Mouse (Mus musculus): Measurements from ENCODE around the gene Dad1. TPM values are rescaled to one million over a fixed set of nuclear protein-coding genes. Genes with fewer than 3 reads are reported as not detected.
"Not testable (repeated sequence)": the region's sequence is repeated elsewhere in the genome, so short reads cannot be mapped to it uniquely, and the experiment has no call there.

Gene Dad1
- polyA plus RNA-seq, 1 experiment from 2014 or later, result 344 TPM

DNA sequence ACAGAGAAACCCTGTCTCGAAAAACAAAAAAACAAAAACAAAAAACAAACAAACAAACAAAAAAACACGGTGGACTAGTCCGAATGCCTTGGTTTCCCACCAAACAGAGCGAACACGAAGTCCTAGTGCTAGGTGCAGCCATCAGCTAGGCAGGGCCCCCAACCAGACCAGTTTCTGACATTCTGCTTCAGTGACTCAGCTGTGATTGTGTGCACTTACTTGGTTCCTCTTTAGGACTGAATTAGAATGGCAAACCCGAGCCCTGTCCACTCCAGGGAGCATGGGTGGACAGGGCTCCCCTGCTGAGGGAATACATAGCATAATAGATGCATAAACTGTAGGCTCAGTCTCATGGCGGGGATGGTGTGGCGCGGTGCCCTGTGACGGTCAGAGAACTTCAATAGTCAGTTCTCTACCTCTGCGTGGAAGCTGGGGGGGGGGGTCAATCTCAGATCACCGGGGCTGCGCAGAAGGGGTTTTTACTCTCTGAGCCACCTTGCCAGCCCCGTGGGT is 23.2 kb downstream of the Dad1 start:
- Histone ChIP-seq H3K9ac (ENCODE audit: low read depth, low read length) (no peak overlapping the region), H3K36me3 (ENCODE audit: control insufficient read depth, insufficient read depth, low read length) (no peaks in the 10 kb centered on the region), H3K4me2 (ENCODE audit: low read length) (no peak overlapping the region), H3K4me1 (ENCODE audit: control insufficient read depth, insufficient read depth, low read length) (peaks cover 16% of the 10 kb centered on the region), H3K4me3 (ENCODE audit: low read depth, low read length) (no peak overlapping the region), H3K27me3 (ENCODE audit: control insufficient read depth, insufficient read depth, low read depth, low read length) (no peaks in the 10 kb centered on the region), H3K27ac (ENCODE audit: low read length) (no peak overlapping the region), H3K9me3 (replicated peaks; ENCODE audit: control insufficient read depth, low read length, poor library complexity, severe bottlenecking) (no peaks in the 10 kb centered on the region)
- ATAC-seq, result no peak
- 81% methylated on average over 14 of the region's 14 CpGs for WGBS

DNA sequence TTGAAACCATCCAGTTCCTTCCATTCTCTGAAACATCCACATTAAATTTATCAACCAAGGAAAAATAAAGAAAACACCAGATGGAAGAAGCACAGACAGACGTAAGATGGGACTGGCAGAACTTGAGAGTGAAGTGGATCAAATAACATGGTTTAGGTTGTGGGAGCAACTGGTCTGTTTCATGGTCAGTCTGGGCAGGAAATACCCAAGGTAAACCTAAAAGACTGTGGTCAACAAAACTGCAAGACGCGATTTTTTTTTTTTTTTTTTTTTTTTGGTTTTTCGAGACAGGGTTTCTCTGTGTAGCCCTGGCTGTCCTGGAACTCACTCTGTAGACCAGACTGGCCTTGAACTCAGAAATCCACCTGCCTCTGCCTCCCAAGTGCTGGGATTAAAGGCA is 24.1 kb downstream of the Dad1 start:
- not testable (repeated sequence) for H3K9me3 ChIP-seq (replicated peaks; ENCODE audit: control insufficient read depth, low read length, poor library complexity, severe bottlenecking); H3K4me2 ChIP-seq (ENCODE audit: low read length); H3K27ac ChIP-seq (ENCODE audit: low read length); H3K9ac ChIP-seq (ENCODE audit: low read depth, low read length); H3K27me3 ChIP-seq (ENCODE audit: control insufficient read depth, insufficient read depth, low read depth, low read length); ATAC-seq; H3K4me3 ChIP-seq (ENCODE audit: low read depth, low read length); H3K36me3 ChIP-seq (ENCODE audit: control insufficient read depth, insufficient read depth, low read length)
- H3K4me1 ChIP-seq (ENCODE audit: control insufficient read depth, insufficient read depth, low read length), result peaks cover 18% of the 10 kb centered on the region
- WGBS, result 83% methylated on average over 3 of the region's 4 CpGs

DNA sequence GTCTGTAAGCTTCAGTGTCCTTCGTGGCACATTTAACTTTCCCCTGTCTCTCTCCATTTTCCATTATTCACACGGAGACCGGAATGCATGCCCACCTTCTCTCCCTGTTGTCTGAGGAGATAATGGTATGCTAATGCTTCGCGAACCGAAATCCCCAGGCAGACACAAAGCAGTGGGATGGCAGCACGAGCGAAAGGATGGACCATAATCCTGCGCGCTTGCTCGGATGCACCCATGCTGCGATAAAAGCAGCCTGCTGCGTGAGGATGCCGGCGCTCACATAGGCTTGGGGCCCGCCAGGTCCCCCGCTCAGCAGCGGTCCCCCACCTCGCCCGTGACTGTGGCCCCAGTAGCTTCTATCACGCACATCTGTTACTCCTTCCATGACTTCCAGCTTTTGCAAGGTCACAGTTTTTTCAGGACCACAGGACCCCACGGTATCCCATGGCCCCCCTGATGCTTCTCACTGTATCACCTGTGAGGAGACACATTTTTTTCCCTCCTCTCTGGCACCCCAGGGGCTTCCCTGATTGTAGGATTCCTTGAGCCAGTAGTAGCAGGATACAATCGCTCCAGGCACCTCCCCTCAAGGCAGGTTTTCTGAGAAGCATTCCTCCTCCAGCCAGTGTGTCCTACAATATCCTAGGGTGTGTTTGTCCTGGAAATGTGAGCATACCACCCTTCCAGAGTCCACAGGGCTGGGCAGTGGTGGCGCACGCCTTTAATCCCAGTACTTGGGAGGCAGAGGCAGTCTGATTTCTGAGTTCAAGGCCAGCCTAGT is 24.8 kb downstream of the Dad1 start:
- Histone ChIP-seq H3K4me1 (ENCODE audit: control insufficient read depth, insufficient read depth, low read length) (peaks cover 19% of the 10 kb centered on the region), H3K4me2 (ENCODE audit: low read length) (peak overlapping the region; percentile 53), H3K27ac (ENCODE audit: low read length) (peak overlapping the region; percentile 78), H3K9ac (ENCODE audit: low read depth, low read length) (peak overlapping the region; percentile 69), H3K27me3 (ENCODE audit: control insufficient read depth, insufficient read depth, low read depth, low read length) (no peaks in the 10 kb centered on the region), H3K4me3 (ENCODE audit: low read depth, low read length) (peak overlapping the region; percentile 22), H3K9me3 (replicated peaks; ENCODE audit: control insufficient read depth, low read length, poor library complexity, severe bottlenecking) (no peaks in the 10 kb centered on the region), H3K36me3 (ENCODE audit: control insufficient read depth, insufficient read depth, low read length) (no peaks in the 10 kb centered on the region)
- 6% methylated on average over 25 of the region's 25 CpGs for WGBS
- peak; percentile 69 for ATAC-seq

DNA sequence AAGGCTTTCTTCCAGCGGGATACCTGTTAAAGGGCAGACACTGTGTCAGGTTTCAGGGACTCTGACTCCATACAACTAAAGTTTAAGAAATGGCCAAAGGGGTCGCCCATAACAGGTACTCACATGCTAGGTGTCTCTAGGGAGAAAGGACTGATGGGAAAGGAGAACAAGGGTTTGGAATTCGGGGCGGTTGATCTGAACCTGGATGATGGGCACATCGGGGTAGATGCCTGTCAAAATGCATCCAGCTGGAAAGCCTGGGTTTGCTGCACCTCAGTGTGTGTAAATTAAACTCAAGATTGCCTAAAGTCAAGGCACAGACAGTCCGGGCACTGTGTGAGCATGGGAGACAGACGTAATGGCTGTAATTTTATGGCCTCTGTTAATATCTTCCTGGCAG is 25.4 kb downstream of the Dad1 start:
- Histone ChIP-seq H3K27ac (ENCODE audit: low read length) (peak overlapping the region; percentile 78), H3K27me3 (ENCODE audit: control insufficient read depth, insufficient read depth, low read depth, low read length) (no peaks in the 10 kb centered on the region), H3K4me3 (ENCODE audit: low read depth, low read length) (peak overlapping the region; percentile 22), H3K9me3 (replicated peaks; ENCODE audit: control insufficient read depth, low read length, poor library complexity, severe bottlenecking) (no peaks in the 10 kb centered on the region), H3K4me1 (ENCODE audit: control insufficient read depth, insufficient read depth, low read length) (peaks cover 19% of the 10 kb centered on the region), H3K4me2 (ENCODE audit: low read length) (peak overlapping the region; percentile 53), H3K36me3 (ENCODE audit: control insufficient read depth, insufficient read depth, low read length) (no peaks in the 10 kb centered on the region), H3K9ac (ENCODE audit: low read depth, low read length) (peak overlapping the region; percentile 69)
- 7% methylated on average over 7 of the region's 7 CpGs for WGBS
- ATAC-seq, result peak; percentile 15; the same call in 1 of the 2 replicates

DNA sequence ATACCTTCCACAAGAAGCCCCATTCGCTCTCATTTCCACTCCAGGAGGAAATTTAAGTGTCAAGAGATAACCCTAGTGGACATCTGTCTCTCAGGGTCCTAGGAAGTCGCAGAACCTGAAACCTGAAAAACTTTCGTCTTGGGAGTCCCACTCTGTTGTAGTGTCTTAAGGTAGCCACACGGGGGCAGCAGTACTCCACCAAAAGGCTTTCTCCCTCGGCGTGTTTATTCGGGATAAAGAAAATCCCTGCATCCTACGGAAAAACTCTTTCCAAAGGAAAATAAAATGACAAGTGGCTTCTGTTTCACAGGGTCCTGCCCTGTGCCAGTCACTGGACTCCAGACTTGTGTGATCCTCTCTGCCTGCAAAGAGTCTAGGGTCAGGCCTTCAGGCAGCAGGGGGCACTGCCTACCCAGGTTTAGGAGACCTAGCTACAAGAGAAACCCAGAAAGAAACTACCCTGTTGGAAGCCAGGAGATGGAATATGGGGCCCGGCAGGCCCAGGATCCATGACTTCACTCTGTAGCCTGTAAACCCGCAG is 25.9 kb downstream of the Dad1 start:
- peak; percentile 75 for ATAC-seq
- Histone ChIP-seq H3K9me3 (replicated peaks; ENCODE audit: control insufficient read depth, low read length, poor library complexity, severe bottlenecking) (no peaks in the 10 kb centered on the region), H3K4me3 (ENCODE audit: low read depth, low read length) (peak overlapping the region; percentile 16; the same call in 1 of the 2 replicates), H3K27me3 (ENCODE audit: control insufficient read depth, insufficient read depth, low read depth, low read length) (no peaks in the 10 kb centered on the region), H3K9ac (ENCODE audit: low read depth, low read length) (peak overlapping the region; percentile 42; the same call in 1 of the 2 replicates), H3K4me2 (ENCODE audit: low read length) (peak overlapping the region; percentile 53), H3K27ac (ENCODE audit: low read length) (peak overlapping the region; percentile 78), H3K36me3 (ENCODE audit: control insufficient read depth, insufficient read depth, low read length) (no peaks in the 10 kb centered on the region), H3K4me1 (ENCODE audit: control insufficient read depth, insufficient read depth, low read length) (peaks cover 19% of the 10 kb centered on the region)
- 1% methylated on average over 10 of the region's 10 CpGs for WGBS

DNA sequence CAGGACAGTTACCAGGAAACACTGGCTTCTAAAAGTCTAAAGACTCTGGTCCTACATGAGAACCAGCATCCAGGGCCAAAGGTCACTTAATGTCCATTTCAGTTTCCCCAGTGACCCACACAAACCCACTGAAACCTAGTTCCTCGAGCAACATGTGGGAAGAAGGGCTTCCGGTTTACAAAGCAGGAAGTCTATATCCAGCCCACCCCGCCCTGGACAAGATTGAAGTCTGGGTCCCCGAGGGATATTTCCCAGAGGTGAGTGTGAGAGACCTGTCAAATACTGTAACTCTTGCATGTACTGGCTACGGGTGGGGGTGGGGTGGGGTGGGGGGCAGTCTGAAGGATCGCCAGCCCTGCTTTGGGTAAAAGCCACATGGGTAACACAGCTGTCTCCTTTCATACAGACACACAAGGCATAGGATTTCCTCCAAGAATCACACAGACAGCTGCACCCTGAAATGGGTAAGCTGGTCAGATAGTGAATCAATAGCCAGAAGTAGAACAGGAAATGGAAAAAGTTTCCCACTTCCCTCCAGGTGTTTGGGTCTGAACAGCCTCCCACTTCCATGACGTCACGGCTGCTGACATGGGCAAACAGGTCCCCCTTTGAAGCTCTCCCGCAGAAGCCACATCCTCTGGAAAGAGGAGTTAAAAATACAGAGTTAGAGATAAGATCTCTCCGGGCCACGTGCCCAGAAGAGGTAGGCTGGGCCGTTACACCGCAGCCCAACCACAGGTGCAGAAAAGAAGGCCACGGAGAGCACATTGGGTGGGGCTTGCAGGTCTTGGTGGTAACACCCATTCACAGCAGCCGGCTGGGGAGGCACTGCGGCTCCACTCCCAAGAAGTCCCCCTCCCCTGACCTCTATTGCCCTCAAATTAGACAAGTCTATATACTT is 26.7 kb downstream of the Dad1 start:
- Histone ChIP-seq H3K9ac (ENCODE audit: low read depth, low read length) (no peak overlapping the region), H3K4me1 (ENCODE audit: control insufficient read depth, insufficient read depth, low read length) (peaks cover 19% of the 10 kb centered on the region), H3K4me2 (ENCODE audit: low read length) (no peak overlapping the region), H3K27ac (ENCODE audit: low read length) (no peak overlapping the region), H3K27me3 (ENCODE audit: control insufficient read depth, insufficient read depth, low read depth, low read length) (no peaks in the 10 kb centered on the region), H3K9me3 (replicated peaks; ENCODE audit: control insufficient read depth, low read length, poor library complexity, severe bottlenecking) (no peaks in the 10 kb centered on the region), H3K36me3 (ENCODE audit: control insufficient read depth, insufficient read depth, low read length) (no peaks in the 10 kb centered on the region), H3K4me3 (ENCODE audit: low read depth, low read length) (no peak overlapping the region)
- 0 out of 2 replicates have a peak, but pooled peaks have one; percentile 4 for ATAC-seq
- WGBS, result 53% methylated on average over 16 of the region's 16 CpGs

DNA sequence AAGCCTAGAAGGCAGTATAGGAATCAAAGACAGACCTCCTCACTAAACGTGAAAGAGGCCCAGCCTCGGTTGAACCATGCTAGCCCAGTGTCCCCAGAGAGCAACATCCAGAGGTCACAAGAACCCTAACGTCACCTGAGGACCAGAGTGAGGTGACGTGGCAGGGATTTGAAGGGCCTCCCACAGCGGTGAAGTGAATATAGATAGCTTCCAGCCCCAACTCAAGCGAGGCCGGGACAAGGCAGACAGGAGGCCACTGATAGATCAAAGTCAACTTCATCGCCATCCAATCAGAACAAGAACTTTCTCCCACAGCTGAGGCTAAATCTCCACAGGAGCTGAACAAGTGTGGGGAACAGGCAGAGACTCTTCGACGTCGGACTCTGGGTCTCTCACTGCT is 28.2 kb downstream of the Dad1 start:
- no peaks in the 10 kb centered on the region for H3K36me3 ChIP-seq (ENCODE audit: control insufficient read depth, insufficient read depth, low read length)
- no peaks in the 10 kb centered on the region for H3K27me3 ChIP-seq (ENCODE audit: control insufficient read depth, insufficient read depth, low read depth, low read length)
- ATAC-seq, result no peak
- peaks cover 19% of the 10 kb centered on the region for H3K4me1 ChIP-seq (ENCODE audit: control insufficient read depth, insufficient read depth, low read length)
- no peak overlapping the region for H3K9ac ChIP-seq (ENCODE audit: low read depth, low read length)
- 75% methylated on average over 11 of the region's 11 CpGs for WGBS
- H3K9me3 ChIP-seq (replicated peaks; ENCODE audit: control insufficient read depth, low read length, poor library complexity, severe bottlenecking), result no peaks in the 10 kb centered on the region
- no peak overlapping the region for H3K27ac ChIP-seq (ENCODE audit: low read length)
- H3K4me2 ChIP-seq (ENCODE audit: low read length), result no peak overlapping the region
- no peak overlapping the region for H3K4me3 ChIP-seq (ENCODE audit: low read depth, low read length)

DNA sequence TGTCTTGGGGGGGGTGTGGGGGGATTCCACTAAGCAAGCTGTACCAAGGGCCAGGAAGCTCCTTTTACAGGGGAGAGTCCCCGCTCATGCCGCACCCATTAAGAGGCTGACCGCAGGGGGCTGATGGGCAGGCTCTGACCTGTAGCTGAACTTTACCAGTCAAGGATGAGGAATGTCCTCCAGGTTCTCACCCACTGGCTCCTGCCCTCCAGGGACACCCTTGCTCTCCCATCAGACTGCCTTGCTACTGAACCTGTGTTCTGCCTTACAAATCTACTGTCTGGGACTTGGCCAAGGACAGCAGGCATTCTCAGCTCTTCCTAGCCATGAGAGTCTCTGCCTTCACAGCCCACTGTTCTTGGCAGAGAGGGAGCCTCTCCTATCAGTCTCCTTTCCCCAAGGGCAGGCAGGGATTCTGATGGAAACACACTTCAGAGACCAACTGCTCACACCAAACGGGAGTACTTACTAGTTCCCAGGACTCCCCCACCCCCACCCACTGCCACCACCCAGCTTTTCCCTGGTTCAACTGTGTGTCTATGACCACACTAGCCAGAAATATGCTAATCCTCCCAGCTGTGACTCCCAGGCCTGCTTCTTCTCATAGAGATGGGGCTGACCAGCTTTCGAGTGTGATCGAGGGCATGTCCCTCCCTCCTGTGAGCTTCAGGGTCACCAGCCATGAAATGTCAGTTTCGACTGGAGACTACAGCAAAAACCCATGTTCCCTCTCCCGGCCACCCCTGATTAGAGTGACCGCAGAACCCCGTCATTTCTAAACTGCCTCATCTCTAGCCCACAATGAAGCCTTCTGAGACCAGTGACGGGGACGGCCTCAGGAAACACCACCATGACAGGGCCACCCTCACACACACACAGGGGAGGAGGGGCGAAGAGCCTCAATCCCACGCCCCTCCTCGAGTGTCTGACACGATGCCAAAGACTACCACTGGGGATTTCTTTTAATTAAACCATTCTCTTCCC is 29.1 kb downstream of the Dad1 start:
- no peak overlapping the region for H3K4me2 ChIP-seq (ENCODE audit: low read length)
- no peak for ATAC-seq
- WGBS, result 40% methylated on average over 16 of the region's 16 CpGs
- no peaks in the 10 kb centered on the region for H3K27me3 ChIP-seq (ENCODE audit: control insufficient read depth, insufficient read depth, low read depth, low read length)
- H3K36me3 ChIP-seq (ENCODE audit: control insufficient read depth, insufficient read depth, low read length), result no peaks in the 10 kb centered on the region
- peaks cover 19% of the 10 kb centered on the region for H3K4me1 ChIP-seq (ENCODE audit: control insufficient read depth, insufficient read depth, low read length)
- H3K9me3 ChIP-seq (replicated peaks; ENCODE audit: control insufficient read depth, low read length, poor library complexity, severe bottlenecking), result no peaks in the 10 kb centered on the region
- H3K9ac ChIP-seq (ENCODE audit: low read depth, low read length), result no peak overlapping the region
- H3K27ac ChIP-seq (ENCODE audit: low read length), result no peak overlapping the region
- no peak overlapping the region for H3K4me3 ChIP-seq (ENCODE audit: low read depth, low read length)
